Mouse (Mus musculus) liver, postnatal 0 days (tissue): Measurements from ENCODE around the gene Zfp36l2.

Experiments used
- CTCF ChIP-seq: sonication (generic); IDR thresholded peaks from 2 replicates; pipeline ENCODE4 v1.5.1; 2016; ENCODE audit warnings: antibody characterized with exemption, low read depth
- EP300 ChIP-seq: IDR thresholded peaks from 2 replicates; pipeline ENCODE4 v1.6.1; 2016; ENCODE audit warnings: antibody characterized with exemption, low read depth, mild to moderate bottlenecking

DNA sequence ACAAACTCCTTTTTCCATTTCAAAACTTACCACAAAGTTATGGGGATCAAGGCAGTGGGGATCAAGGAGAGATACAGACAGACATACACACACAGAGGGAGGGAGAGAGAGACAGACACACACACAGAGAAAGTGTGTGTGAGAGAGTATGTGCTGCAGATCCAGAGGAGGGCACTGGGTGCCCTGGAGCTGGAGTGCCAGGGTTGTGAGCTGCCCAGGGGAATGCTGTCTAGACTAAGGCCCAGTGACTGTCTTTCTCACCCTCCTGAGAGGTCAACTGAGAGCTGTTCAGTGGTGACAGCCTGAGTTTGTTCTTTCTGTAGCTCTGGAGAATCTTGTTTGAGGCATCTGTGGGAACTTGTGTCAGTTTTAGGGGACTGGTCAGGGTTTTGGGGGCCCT, 8.6 kb upstream of the Zfp36l2 start:
- TF ChIP-seq CTCF (no peak), EP300 (no peak)
